Mouse (Mus musculus): ENCODE results near the gene Fgfr2. TPM values are rescaled to one million over a fixed set of nuclear protein-coding genes. Genes with fewer than 3 reads are reported as not detected.
A peak's percentile ranks its signal among the peaks of the same experiment; 100 is the strongest.

Gene Fgfr2
- polyA plus RNA-seq, 1 experiment from 2014 or later: 18.5 TPM

DNA sequence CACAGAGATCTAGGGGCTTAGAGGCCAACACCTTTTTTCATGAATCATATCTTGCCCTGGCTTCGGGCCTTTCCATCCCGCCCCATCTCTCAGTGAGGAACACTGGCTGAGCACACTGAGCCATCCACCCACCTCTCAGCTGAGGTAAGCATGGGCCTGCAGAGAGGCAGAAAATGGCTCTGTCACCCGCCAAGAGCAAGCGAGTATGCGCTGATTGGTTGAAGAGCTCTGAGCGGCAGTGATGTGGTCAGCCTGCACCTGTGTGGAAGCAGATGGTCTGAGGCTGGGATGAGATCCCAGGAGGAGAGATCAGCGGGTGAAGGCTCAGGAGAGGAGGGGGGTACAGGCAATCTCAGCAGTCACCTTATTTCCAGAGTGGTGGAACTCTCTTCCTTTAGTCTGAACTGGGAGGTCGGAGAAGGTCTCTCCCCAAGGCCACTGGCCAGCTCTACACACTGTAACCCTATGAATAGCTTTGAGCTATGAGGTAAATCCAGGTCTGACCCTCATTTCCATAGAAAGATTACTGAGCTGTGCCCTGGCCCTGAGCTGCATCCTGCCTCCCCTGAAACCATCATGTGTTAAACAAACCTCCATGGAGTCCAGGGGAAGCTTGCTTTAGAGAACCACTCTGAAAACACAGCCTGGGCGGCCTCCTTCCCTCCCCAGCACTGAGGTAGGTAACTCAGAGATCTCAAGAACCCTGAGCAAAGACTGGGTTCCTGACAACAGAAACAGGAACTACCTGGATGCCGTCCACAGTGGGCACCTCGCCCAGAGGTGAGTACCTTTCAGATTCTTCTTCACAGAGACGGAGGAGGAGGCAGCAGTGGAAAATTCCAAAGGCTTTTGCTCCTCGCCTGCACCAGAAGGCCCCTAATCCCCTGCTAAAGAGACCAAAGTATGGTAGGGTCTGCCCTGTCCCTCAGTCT lies 316.0 kb downstream of the Fgfr2 start:
- no peaks in the 10 kb centered on the region for H3K9me3 ChIP-seq (replicated peaks)
- H3K36me3 ChIP-seq: peaks cover 5% of the 10 kb centered on the region; the same call in 1 of the 2 replicates
- 73% methylated on average over 13 of the region's 13 CpGs for WGBS (ENCODE audit: insufficient replicate concordance)
- H3K27ac ChIP-seq: peak overlapping the region; percentile 80
- H3K9ac ChIP-seq: no peak overlapping the region
- H3K27me3 ChIP-seq (replicated peaks): no peaks in the 10 kb centered on the region
- no peak overlapping the region for H3K4me3 ChIP-seq
- H3K4me1 ChIP-seq: peaks cover 99% of the 10 kb centered on the region
- no peak for ATAC-seq
- no peak overlapping the region for H3K4me2 ChIP-seq

DNA sequence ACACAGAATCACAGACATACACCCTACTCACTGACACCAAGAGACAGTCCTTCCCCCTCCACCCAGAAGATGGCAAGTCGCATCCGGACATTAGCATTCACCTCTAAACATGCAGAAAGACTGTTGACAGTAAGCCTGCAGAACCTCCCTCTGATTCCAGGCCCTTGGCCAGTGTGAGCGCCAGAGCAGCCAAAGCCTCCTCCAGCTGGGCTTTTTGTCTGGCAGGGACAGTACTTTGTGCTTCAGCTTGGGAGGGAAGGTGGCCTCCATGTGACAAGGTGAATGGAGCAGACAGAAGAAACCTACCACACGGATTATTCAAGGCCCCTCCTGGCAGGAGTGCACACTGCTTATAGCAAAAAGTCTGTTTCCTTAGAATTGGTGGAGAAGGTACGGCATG lies 316.9 kb downstream of the Fgfr2 start:
- no peak for ATAC-seq
- H3K4me1 ChIP-seq: peaks cover 98% of the 10 kb centered on the region
- H3K27ac ChIP-seq: peak overlapping the region; percentile 57; the same call in 1 of the 2 replicates
- no peaks in the 10 kb centered on the region for H3K9me3 ChIP-seq (replicated peaks)
- peaks cover 7% of the 10 kb centered on the region; the same call in 1 of the 2 replicates for H3K36me3 ChIP-seq
- no peak overlapping the region for H3K4me3 ChIP-seq
- no peak overlapping the region for H3K9ac ChIP-seq
- WGBS (ENCODE audit: insufficient replicate concordance): 79% methylated on average over 5 of the region's 5 CpGs
- H3K27me3 ChIP-seq (replicated peaks): no peaks in the 10 kb centered on the region
- H3K4me2 ChIP-seq: no peak overlapping the region

DNA sequence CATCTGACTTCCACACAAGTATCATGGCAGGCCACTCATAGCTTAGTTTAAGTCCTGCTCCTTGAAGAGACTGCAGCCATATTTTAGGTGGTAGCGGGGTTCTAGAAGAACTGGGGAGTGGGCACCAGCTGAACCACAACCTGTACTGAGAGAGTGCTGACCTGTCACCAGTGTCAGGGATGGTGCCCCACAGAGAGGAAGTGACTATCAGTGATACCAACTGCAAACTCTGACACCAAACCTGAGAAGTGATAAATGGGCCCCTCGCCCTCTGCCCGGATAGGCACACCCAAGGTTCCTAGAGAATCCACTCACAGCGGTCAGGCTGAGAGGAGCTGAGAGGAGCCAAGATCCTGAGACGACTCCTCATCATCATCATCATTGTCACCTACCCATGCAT lies 318.2 kb downstream of the Fgfr2 start:
- WGBS (ENCODE audit: insufficient replicate concordance): 15% methylated on average over 5 of the region's 5 CpGs
- peak overlapping the region; percentile 38 for H3K4me2 ChIP-seq
- ATAC-seq: peak; percentile 80
- no peak overlapping the region for H3K4me3 ChIP-seq
- H3K27me3 ChIP-seq (replicated peaks): no peaks in the 10 kb centered on the region
- H3K4me1 ChIP-seq: peaks cover 98% of the 10 kb centered on the region
- peaks cover 14% of the 10 kb centered on the region; the same call in 1 of the 2 replicates for H3K36me3 ChIP-seq
- no peaks in the 10 kb centered on the region for H3K9me3 ChIP-seq (replicated peaks)
- peak overlapping the region; percentile 76 for H3K27ac ChIP-seq
- peak overlapping the region; percentile 30; the same call in 1 of the 2 replicates for H3K9ac ChIP-seq

DNA sequence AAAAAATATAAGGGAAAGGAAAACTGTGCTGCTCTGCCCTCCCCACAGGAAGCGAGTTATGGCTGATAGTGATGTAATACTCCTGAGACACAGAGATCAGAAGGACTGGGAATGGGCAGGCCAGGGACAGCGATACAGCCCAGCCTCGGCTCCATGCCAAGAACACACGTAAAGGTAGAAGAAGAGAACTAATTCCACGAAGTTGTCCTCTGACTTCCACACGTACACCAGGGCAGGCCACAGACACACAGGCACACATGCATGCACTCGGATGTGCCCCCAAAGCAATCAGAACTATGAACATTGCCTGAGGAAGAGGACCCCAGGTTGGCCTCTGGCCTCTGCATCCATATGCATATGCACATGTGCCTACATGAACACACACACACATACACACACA lies 318.7 kb downstream of the Fgfr2 start:
- H3K4me2 ChIP-seq: peak overlapping the region; percentile 38
- H3K9me3 ChIP-seq (replicated peaks): no peaks in the 10 kb centered on the region
- 65% methylated on average over 7 of the region's 7 CpGs for WGBS (ENCODE audit: insufficient replicate concordance)
- peak overlapping the region; percentile 76 for H3K27ac ChIP-seq
- ATAC-seq: no peak
- H3K9ac ChIP-seq: peak overlapping the region; percentile 30
- peaks cover 98% of the 10 kb centered on the region for H3K4me1 ChIP-seq
- H3K36me3 ChIP-seq: peaks cover 14% of the 10 kb centered on the region; the same call in 1 of the 2 replicates
- no peaks in the 10 kb centered on the region for H3K27me3 ChIP-seq (replicated peaks)
- H3K4me3 ChIP-seq: no peak overlapping the region

DNA sequence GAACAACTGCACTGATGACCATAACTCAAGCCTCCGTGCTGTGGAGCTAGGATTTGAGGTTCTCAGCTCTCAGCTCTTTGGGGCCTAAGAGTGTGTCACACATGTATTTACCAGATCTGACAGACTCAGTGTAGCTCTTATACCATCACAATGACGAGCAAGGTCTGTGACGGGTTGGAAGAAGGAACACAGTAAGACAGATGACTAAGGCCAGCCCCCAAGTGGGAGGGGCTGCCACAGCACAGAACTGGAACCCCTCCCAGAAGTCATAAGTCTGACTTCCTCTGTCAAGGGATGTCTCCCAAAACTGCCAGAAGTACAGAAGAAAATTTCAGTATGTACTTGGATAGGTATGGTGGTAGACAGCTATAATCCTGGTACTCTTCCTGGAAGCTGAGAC lies 319.2 kb downstream of the Fgfr2 start:
- Histone ChIP-seq H3K9ac (peak overlapping the region; percentile 30; the same call in 1 of the 2 replicates), H3K4me2 (peak overlapping the region; percentile 38), H3K27ac (peak overlapping the region; percentile 76), H3K36me3 (peaks cover 14% of the 10 kb centered on the region; the same call in 1 of the 2 replicates), H3K4me3 (no peak overlapping the region), H3K27me3 (replicated peaks) (no peaks in the 10 kb centered on the region), H3K4me1 (peaks cover 98% of the 10 kb centered on the region), H3K9me3 (replicated peaks) (no peaks in the 10 kb centered on the region)
- peak; percentile 53 for ATAC-seq
- WGBS (ENCODE audit: insufficient replicate concordance): 35% methylated on average over 3 of the region's 3 CpGs

DNA sequence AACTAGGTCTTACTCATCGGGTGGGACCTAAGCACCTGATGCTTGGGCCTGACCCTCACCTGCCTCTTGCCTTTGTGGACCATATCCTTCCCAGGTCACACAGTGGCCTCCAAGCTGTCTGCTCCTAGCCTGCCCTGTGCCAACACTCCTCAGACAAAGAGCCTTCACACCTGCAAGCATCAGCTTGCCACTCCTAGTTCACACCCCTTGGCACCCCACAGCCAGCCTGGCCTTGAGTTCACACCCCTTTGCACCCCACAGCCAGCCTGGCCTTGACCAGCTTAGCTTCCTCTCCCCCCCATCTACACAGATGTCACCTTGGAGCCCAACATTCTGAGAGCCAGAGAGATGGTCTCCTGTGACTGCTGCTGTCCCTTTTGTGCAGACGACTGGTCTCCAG lies 319.8 kb downstream of the Fgfr2 start:
- no peak overlapping the region for H3K4me2 ChIP-seq
- no peak for ATAC-seq
- no peak overlapping the region for H3K4me3 ChIP-seq
- peak overlapping the region; percentile 76 for H3K27ac ChIP-seq
- peaks cover 14% of the 10 kb centered on the region; the same call in 1 of the 2 replicates for H3K36me3 ChIP-seq
- H3K9ac ChIP-seq: 0 out of 2 replicates have a peak overlapping the region, but pooled peaks have one; percentile 5
- 71% methylated on average over 2 of the region's 2 CpGs for WGBS (ENCODE audit: insufficient replicate concordance)
- H3K4me1 ChIP-seq: peaks cover 97% of the 10 kb centered on the region
- H3K27me3 ChIP-seq (replicated peaks): no peaks in the 10 kb centered on the region
- no peaks in the 10 kb centered on the region for H3K9me3 ChIP-seq (replicated peaks)

DNA sequence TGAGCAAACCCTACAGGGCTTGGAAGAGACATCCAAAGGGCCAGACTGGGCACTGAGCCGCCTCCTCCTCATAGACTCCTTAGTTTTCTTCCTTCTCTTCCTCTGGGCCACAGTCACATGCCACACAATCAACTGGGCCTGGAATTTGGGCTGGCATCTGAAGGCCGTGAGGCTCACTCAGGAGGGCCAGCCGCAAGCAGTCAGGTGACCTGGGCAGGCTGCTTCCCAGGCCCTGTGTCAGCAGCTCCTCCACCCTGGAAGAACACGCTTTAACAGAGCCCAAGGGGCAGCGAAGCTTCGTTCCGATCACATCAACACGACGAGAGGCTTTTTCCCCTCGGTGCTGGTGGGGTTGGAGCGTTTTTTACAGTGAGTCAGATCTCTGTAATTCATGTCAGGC lies 320.5 kb downstream of the Fgfr2 start:
- peaks cover 14% of the 10 kb centered on the region; the same call in 1 of the 2 replicates for H3K36me3 ChIP-seq
- H3K27me3 ChIP-seq (replicated peaks): no peaks in the 10 kb centered on the region
- H3K9ac ChIP-seq: no peak overlapping the region
- WGBS (ENCODE audit: insufficient replicate concordance): 84% methylated on average over 11 of the region's 11 CpGs
- peak overlapping the region; percentile 12; the same call in 1 of the 2 replicates for H3K27ac ChIP-seq
- H3K9me3 ChIP-seq (replicated peaks): no peaks in the 10 kb centered on the region
- H3K4me1 ChIP-seq: peaks cover 91% of the 10 kb centered on the region
- ATAC-seq: no peak
- no peak overlapping the region for H3K4me2 ChIP-seq
- H3K4me3 ChIP-seq: no peak overlapping the region

DNA sequence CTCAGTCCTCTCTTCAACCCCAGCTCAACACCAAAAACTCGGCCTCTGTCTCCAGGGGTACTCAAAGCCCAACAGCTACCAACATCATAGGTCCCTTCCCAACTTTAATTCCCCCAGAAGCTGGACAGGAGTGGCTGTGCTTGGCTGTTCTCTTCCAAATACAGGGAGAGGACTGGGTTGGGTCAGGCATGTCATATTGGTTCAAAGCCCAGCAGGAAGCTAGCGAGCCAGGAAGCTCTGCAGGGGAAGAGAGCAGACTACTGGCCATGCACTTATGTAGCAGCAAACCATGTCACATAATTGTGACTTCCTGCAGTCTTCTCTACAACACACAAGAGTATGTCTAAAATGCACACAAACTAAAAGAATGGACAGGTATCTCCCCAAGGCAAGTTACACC lies 321.1 kb downstream of the Fgfr2 start:
- no peak overlapping the region for H3K4me3 ChIP-seq
- H3K27ac ChIP-seq: peak overlapping the region; percentile 12; the same call in 1 of the 2 replicates
- WGBS (ENCODE audit: insufficient replicate concordance): 79% methylated on average over 2 of the region's 2 CpGs
- no peaks in the 10 kb centered on the region for H3K9me3 ChIP-seq (replicated peaks)
- peaks cover 84% of the 10 kb centered on the region for H3K4me1 ChIP-seq
- no peak overlapping the region for H3K4me2 ChIP-seq
- no peaks in the 10 kb centered on the region for H3K27me3 ChIP-seq (replicated peaks)
- no peak for ATAC-seq
- H3K9ac ChIP-seq: no peak overlapping the region
- H3K36me3 ChIP-seq: peaks cover 14% of the 10 kb centered on the region; the same call in 1 of the 2 replicates

DNA sequence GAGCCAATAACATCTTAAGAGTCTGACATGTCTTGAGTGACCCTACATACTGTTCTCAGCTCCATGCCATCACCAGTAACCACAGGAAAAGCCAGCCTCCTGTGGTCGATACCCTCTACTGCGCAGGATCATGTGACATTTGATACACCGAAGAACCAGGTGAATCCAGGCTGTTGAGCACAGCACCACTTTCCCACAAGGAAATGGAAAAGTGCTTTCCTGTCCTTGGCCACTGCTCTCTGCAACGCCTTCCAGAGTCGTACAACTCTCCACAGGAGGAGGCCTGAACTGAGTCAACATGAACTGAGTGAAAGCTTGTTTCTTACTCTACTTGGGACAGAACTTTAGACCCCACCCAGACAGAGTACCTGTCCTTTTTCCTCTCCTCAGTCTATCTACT lies 321.6 kb downstream of the Fgfr2 start:
- ATAC-seq: no peak
- Histone ChIP-seq H3K36me3 (peaks cover 14% of the 10 kb centered on the region; the same call in 1 of the 2 replicates), H3K4me3 (no peak overlapping the region), H3K9me3 (replicated peaks) (no peaks in the 10 kb centered on the region), H3K9ac (no peak overlapping the region), H3K4me1 (peaks cover 79% of the 10 kb centered on the region), H3K27ac (peak overlapping the region; percentile 12; the same call in 1 of the 2 replicates), H3K4me2 (no peak overlapping the region), H3K27me3 (replicated peaks) (no peaks in the 10 kb centered on the region)
- WGBS (ENCODE audit: insufficient replicate concordance): 79% methylated on average over 5 of the region's 5 CpGs

DNA sequence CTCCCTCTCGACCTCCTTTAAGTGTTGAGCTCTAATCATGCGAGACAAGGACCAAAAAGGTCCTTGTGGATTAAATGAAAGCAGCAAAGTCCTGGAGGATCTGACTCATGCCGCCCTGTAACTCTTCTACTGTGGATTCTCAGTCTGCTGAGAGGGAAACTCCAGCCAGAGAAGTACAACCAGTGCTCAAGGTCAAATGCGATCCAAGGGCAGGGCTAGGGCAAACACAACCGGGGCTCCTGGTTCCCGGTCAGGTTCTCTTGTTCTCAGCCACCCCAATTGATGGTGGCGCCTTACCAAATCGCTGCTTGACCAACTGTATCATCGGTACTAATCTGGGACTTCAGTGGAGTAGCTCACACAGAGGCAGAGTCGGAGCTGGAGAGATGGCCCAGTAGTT lies 322.3 kb downstream of the Fgfr2 start:
- Histone ChIP-seq H3K27ac (0 out of 2 replicates have a peak overlapping the region, but pooled peaks have one; percentile 21), H3K9ac (no peak overlapping the region), H3K4me1 (peaks cover 72% of the 10 kb centered on the region), H3K4me3 (no peak overlapping the region), H3K36me3 (peaks cover 14% of the 10 kb centered on the region; the same call in 1 of the 2 replicates), H3K27me3 (replicated peaks) (no peaks in the 10 kb centered on the region), H3K4me2 (no peak overlapping the region), H3K9me3 (replicated peaks) (no peaks in the 10 kb centered on the region)
- no peak for ATAC-seq
- WGBS (ENCODE audit: insufficient replicate concordance): 84% methylated on average over 10 of the region's 10 CpGs

DNA sequence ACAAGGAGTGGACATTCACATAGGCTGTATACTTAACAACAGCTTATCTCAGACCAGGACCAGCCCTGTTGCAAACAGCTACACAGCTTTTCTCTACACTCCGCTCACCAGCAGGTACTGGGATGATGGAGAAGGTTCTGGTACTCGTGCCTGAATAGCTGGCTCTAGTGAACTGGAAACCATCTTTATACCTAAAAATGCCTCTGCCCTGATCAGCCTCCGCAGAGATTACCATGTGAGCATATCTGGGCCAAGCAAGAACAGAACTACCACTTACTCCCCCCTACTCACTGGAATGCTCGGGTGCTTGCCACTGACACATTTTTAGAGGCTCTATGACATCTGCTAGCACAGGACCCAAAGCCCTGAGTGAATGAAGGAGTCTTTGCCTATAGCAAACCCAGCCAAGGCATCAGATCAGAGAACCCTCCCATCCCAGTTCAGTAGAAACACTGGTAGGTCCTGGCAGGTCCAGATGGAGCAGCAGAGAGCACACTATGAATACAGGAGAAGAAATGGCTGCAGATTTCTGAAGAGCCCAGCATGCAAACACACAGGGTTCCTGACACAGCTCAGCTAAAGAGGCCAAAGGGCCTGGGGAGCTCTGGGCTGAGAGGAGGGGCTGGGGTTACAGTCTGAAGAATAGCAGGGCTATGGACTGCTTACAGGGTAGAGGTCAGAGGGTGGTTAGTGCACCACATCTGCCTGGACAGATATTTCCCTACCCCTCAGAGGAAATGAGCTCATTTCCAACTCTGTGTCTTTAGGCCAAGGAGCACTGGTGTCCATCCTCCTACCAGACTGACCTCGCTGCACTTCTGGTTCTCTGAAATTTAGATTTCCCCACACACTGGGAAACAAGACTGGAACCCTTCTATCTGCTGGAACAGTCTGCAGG lies 323.8 kb downstream of the Fgfr2 start:
- no peak overlapping the region for H3K4me2 ChIP-seq
- peaks cover 14% of the 10 kb centered on the region; the same call in 1 of the 2 replicates for H3K36me3 ChIP-seq
- 79% methylated on average over 5 of the region's 5 CpGs for WGBS (ENCODE audit: insufficient replicate concordance)
- peak overlapping the region; percentile 21; the same call in 1 of the 2 replicates for H3K27ac ChIP-seq
- no peak; the same call in 1 of the 2 replicates for ATAC-seq
- H3K27me3 ChIP-seq (replicated peaks): no peaks in the 10 kb centered on the region
- no peaks in the 10 kb centered on the region for H3K9me3 ChIP-seq (replicated peaks)
- H3K4me1 ChIP-seq: peaks cover 57% of the 10 kb centered on the region
- no peak overlapping the region for H3K4me3 ChIP-seq
- peak overlapping the region; percentile 5; the same call in 1 of the 2 replicates for H3K9ac ChIP-seq

All from liver, embryonic 12.5 days (tissue).